Comparison of ENCODE assay signal across 9 mouse cellular contexts in genomic region chr1:87214748-87215147, GRCm38 (mm10). TPM values are rescaled to one million over a fixed set of nuclear protein-coding genes. Genes with fewer than 3 reads are reported as not detected.
A peak's percentile ranks its signal among the peaks of the same experiment; 100 is the strongest.
DNase-seq lines count a peak whose midpoint lies in the region; ATAC-seq and TF ChIP-seq lines count a peak whose summit lies in the region.
"Had no signal": no experiment of that assay in that cellular context is flagged by ENCODE, and none has a peak within 500 bp of the region (broad histone marks: within the 10 kb centered on the region; RNA-seq: fewer than 3 reads in every experiment).

No protein-coding gene starts in this region.

- TF ChIP-seq POLR2A in cerebellum, adult 2 months (IDR thresholded peaks at IDR 0.05; ENCODE audit: borderline replicate concordance, insufficient read depth, low read length): no peak
- no peak for TF ChIP-seq POLR2A in thymus, adult 2 months (IDR thresholded peaks at IDR 0.05; ENCODE audit: control insufficient read depth, extremely low read depth, insufficient read depth, low read length, poor library complexity)

- no peak overlapping the region for H3K27ac ChIP-seq in cerebellum, adult 2 months (ENCODE audit: insufficient read depth, low read length)
- no peak overlapping the region for H3K27ac ChIP-seq in thymus, adult 2 months (ENCODE audit: control insufficient read depth, insufficient read depth, low read length)
- H3K27ac ChIP-seq in limb, embryonic 12.5 days: peak overlapping the region; percentile 99; the same call in 1 of the 2 replicates
- H3K27ac ChIP-seq in stomach, embryonic 14.5 days (ENCODE audit: low read length): peak overlapping the region; percentile 98; the same call in 1 of the 2 replicates

- no peaks in the 10 kb centered on the region for H3K9me3 ChIP-seq in limb, embryonic 12.5 days
- no peaks in the 10 kb centered on the region for H3K9me3 ChIP-seq in stomach, embryonic 14.5 days (ENCODE audit: control insufficient read depth, low read depth, low read length)

- no peak for DNase-seq in cerebellum, adult 2 months
- no peak for DNase-seq in cerebellum, postnatal 14 days
- peak; percentile 15 for DNase-seq in thymus, adult 2 months
- no peak for DNase-seq in thymus, adult 18-20 months
- DNase-seq in adrenal gland, adult 2 months: no peak
- no peak for DNase-seq in urinary bladder, adult 18-20 months (ENCODE audit: low spot score in 2 of 2)

- no peak for ATAC-seq in limb, embryonic 12.5 days (ENCODE audit: insufficient number of reproducible peaks, insufficient read depth, low FRiP score, low TSS enrichment, low read depth)
- ATAC-seq in stomach, embryonic 14.5 days (ENCODE audit: insufficient number of reproducible peaks, insufficient read depth, low FRiP score, low read depth): no peak

- TF ChIP-seq CTCF in cerebellum, adult 2 months (IDR thresholded peaks at IDR 0.05; ENCODE audit: borderline replicate concordance, insufficient read depth, low read depth, low read length): no peak
- TF ChIP-seq CTCF in thymus, adult 2 months (IDR thresholded peaks at IDR 0.05; ENCODE audit: borderline replicate concordance, control insufficient read depth, extremely low read depth, insufficient read depth, low read length, poor library complexity): no peak

- H3K27me3 ChIP-seq in cerebellum, adult 2 months (ENCODE audit: control insufficient read depth, insufficient read depth, low read length): no peaks in the 10 kb centered on the region
- H3K27me3 ChIP-seq in thymus, adult 2 months (ENCODE audit: control insufficient read depth, insufficient read depth, low read length): no peaks in the 10 kb centered on the region
- H3K27me3 ChIP-seq in limb, embryonic 12.5 days: no peaks in the 10 kb centered on the region
- no peaks in the 10 kb centered on the region for H3K27me3 ChIP-seq in stomach, embryonic 14.5 days (ENCODE audit: control insufficient read depth, insufficient read depth, low read length)

- H3K4me1 ChIP-seq in cerebellum, adult 2 months (ENCODE audit: control insufficient read depth, insufficient read depth, low read length): no peaks in the 10 kb centered on the region; the same call in 1 of the 2 replicates
- peaks cover 11% of the 10 kb centered on the region; the same call in 1 of the 2 replicates for H3K4me1 ChIP-seq in thymus, adult 2 months (replicated peaks; ENCODE audit: control insufficient read depth, insufficient read depth, low read length)
- H3K4me1 ChIP-seq in limb, embryonic 12.5 days (replicated peaks): peaks cover 31% of the 10 kb centered on the region
- peaks cover 18% of the 10 kb centered on the region for H3K4me1 ChIP-seq in stomach, embryonic 14.5 days (ENCODE audit: control insufficient read depth, insufficient read depth, low read length)

- 18% methylated on average over 4 of the region's 4 CpGs for WGBS in cerebellum, adult 2 months
- 2% methylated on average over 4 of the region's 4 CpGs for WGBS in thymus, adult 2 months
- WGBS in limb, embryonic 12.5 days: 28% methylated on average over 4 of the region's 4 CpGs
- WGBS in stomach, embryonic 14.5 days: 14% methylated on average over 4 of the region's 4 CpGs

- peak overlapping the region; percentile 97 for H3K9ac ChIP-seq in limb, embryonic 12.5 days (replicated peaks)
- H3K9ac ChIP-seq in stomach, embryonic 14.5 days (replicated peaks; ENCODE audit: low read depth, low read length): peak overlapping the region; percentile 96

- peak overlapping the region; percentile 100 for H3K4me3 ChIP-seq in cerebellum, adult 2 months (replicated peaks; ENCODE audit: insufficient read depth, low read depth, low read length)
- H3K4me3 ChIP-seq in thymus, adult 2 months (ENCODE audit: control insufficient read depth, insufficient read depth, low read length): peak overlapping the region; percentile 75
- peak overlapping the region; percentile 86 for H3K4me3 ChIP-seq in limb, embryonic 12.5 days (replicated peaks)
- H3K4me3 ChIP-seq in stomach, embryonic 14.5 days (ENCODE audit: low read depth, low read length): peak overlapping the region; percentile 62

- peak overlapping the region; percentile 78 for H3K4me2 ChIP-seq in limb, embryonic 12.5 days
- peak overlapping the region; percentile 71 for H3K4me2 ChIP-seq in stomach, embryonic 14.5 days (replicated peaks; ENCODE audit: low read depth, low read length)

- H3K36me3 ChIP-seq in thymus, adult 2 months (ENCODE audit: control insufficient read depth, insufficient read depth, low read length): peaks cover 8% of the 10 kb centered on the region
- H3K36me3 ChIP-seq in limb, embryonic 12.5 days: peaks cover 5% of the 10 kb centered on the region
- H3K36me3 ChIP-seq in stomach, embryonic 14.5 days (ENCODE audit: control insufficient read depth, insufficient read depth, low read length): peaks cover 9% of the 10 kb centered on the region; the same call in 1 of the 2 replicates

RNA-seq across cellular contexts. Expression of gene Eif4e2, which starts 1.0 kb away (rescaled TPM):
- 51.4 and 56.2 TPM in 2 replicates for polyA plus RNA-seq in cerebellum, adult 2 months (2012; rRNA removed)
- 41.9 and 45.0 TPM in 2 replicates for polyA plus RNA-seq in thymus, adult 2 months (2012; rRNA removed)
- polyA plus RNA-seq in limb, embryonic 12.5 days (2016; fragmentation: Nextera tagmentation; extraction: Ambion mirVana): 170 and 171 TPM in 2 replicates
- polyA plus RNA-seq in stomach, embryonic 14.5 days (2014; fragmentation: Nextera tagmentation; extraction: Ambion mirVana): 138 and 146 TPM in 2 replicates
- total RNA-seq in adrenal gland, adult 2 months (2021): 10 to 100 TPM; 66.0 to 98.7 TPM
- polyA plus RNA-seq in adrenal gland, adult 2 months (2012; rRNA removed): 18.0 and 18.4 TPM in 2 replicates

RNA-seq across cellular contexts. Expression of gene Chrng, which starts 10.3 kb away (rescaled TPM):
- not detected in 2 replicates for polyA plus RNA-seq in cerebellum, adult 2 months (2012; rRNA removed)
- polyA plus RNA-seq in thymus, adult 2 months (2012; rRNA removed): 0.15 and 0.27 TPM in 2 replicates
- polyA plus RNA-seq in limb, embryonic 12.5 days (2016; fragmentation: Nextera tagmentation; extraction: Ambion mirVana): 10.4 and 11.8 TPM in 2 replicates
- polyA plus RNA-seq in stomach, embryonic 14.5 days (2014; fragmentation: Nextera tagmentation; extraction: Ambion mirVana): not detected in 2 replicates
- total RNA-seq in adrenal gland, adult 2 months (2021): not detected
- polyA plus RNA-seq in adrenal gland, adult 2 months (2012; rRNA removed): not detected in 2 replicates
- polyA plus RNA-seq: large intestine, adult 2 months had no signal

RNA-seq across cellular contexts. Expression of gene Chrnd, which starts 24.3 kb away (rescaled TPM):
- polyA plus RNA-seq in cerebellum, adult 2 months (2012; rRNA removed): not detected in 2 replicates
- polyA plus RNA-seq in thymus, adult 2 months (2012; rRNA removed): 0.09 TPM in 1 of 2 replicates, not detected in the other
- 1.7 and 3.0 TPM in 2 replicates for polyA plus RNA-seq in limb, embryonic 12.5 days (2016; fragmentation: Nextera tagmentation; extraction: Ambion mirVana)
- polyA plus RNA-seq in stomach, embryonic 14.5 days (2014; fragmentation: Nextera tagmentation; extraction: Ambion mirVana): not detected in 2 replicates
- not detected for total RNA-seq in adrenal gland, adult 2 months (2021)
- polyA plus RNA-seq in adrenal gland, adult 2 months (2012; rRNA removed): not detected in 2 replicates
- polyA plus RNA-seq: large intestine, adult 2 months had no signal

RNA-seq across cellular contexts. Expression of gene Prss56, which starts 31.6 kb away (rescaled TPM):
- polyA plus RNA-seq in cerebellum, adult 2 months (2012; rRNA removed): 0.10 TPM in 2 replicates
- polyA plus RNA-seq in thymus, adult 2 months (2012; rRNA removed): 0.10 and 0.23 TPM in 2 replicates
- not detected in 2 replicates for polyA plus RNA-seq in limb, embryonic 12.5 days (2016; fragmentation: Nextera tagmentation; extraction: Ambion mirVana)
- polyA plus RNA-seq in stomach, embryonic 14.5 days (2014; fragmentation: Nextera tagmentation; extraction: Ambion mirVana): 0.14 TPM in 1 of 2 replicates, not detected in the other
- not detected for total RNA-seq in adrenal gland, adult 2 months (2021)
- polyA plus RNA-seq in adrenal gland, adult 2 months (2012; rRNA removed): 0.06 TPM in 1 of 2 replicates, not detected in the other
- polyA plus RNA-seq: large intestine, adult 2 months had no signal

RNA-seq across cellular contexts. Expression of gene Efhd1, which starts 49.4 kb away (rescaled TPM):
- polyA plus RNA-seq in cerebellum, adult 2 months (2012; rRNA removed): 61.8 and 65.7 TPM in 2 replicates
- polyA plus RNA-seq in thymus, adult 2 months (2012; rRNA removed): 2.5 and 2.7 TPM in 2 replicates
- 0.37 and 0.43 TPM in 2 replicates for polyA plus RNA-seq in limb, embryonic 12.5 days (2016; fragmentation: Nextera tagmentation; extraction: Ambion mirVana)
- 0.14 and 0.34 TPM in 2 replicates for polyA plus RNA-seq in stomach, embryonic 14.5 days (2014; fragmentation: Nextera tagmentation; extraction: Ambion mirVana)
- 100 to 1,000 TPM; 337 to 341 TPM for total RNA-seq in adrenal gland, adult 2 months (2021)
- polyA plus RNA-seq in adrenal gland, adult 2 months (2012; rRNA removed): 579 and 581 TPM in 2 replicates

Comparison
In these comparisons a context has a peak if more than half of its experiments do, and no peak if none do; other contexts are left out.
1. H3K27ac ChIP-seq: peak in limb, embryonic 12.5 days (single experiment) and stomach, embryonic 14.5 days (single experiment); none in cerebellum, adult 2 months (single experiment) and thymus, adult 2 months (single experiment).
2. Peak in every context shown above with its lines, with median percentiles within 50 percentile points of each other: H3K4me3 ChIP-seq.